Mouse (Mus musculus): ENCODE results near the gene Fam228a.

DNA sequence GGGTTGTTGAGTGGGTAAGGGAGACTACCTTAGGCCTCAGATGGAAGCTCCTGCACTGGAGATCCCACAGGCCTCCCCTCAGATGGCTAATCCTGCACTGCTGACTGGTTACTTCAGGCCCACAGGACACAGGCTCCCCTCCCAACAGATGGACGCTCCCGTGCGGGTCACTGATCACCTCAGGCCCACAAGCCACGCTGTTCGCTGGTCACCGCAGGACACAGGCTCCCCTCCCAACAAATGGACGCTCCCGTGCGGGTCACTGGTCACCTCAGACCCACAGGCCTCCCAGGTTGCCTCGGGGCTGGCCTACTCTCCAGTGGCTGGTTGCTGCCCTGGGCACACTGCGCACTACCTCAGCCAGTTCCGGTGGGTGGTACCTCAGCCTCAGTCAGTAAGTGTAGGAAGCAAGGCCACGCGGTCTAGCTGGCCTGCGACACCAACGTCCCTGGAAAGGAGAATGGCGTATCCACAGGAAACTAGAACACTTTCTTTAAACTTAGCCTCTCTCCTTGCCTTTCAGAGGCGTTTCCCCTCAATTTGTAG lies at the start of gene Fam228a:
- no peak for TF ChIP-seq POLR2A (IDR thresholded peaks at IDR 0.05; ENCODE audit: low read depth, low read length)
- no peak for TF ChIP-seq CTCF (IDR thresholded peaks at IDR 0.05; ENCODE audit: extremely low read depth, insufficient read length, insufficient replicate concordance, low read depth, low read length)

All from small intestine, adult 2 months (tissue).